Mouse (Mus musculus): ENCODE data around the gene Plekhh3.

Plekhh3 gene

GRCm38 (mm10) chr11:101186526-101187247, 15.5 kb upstream of the Plekhh3 start:
- no peak for DNase-seq (ENCODE audit: low spot score)

DNA sequence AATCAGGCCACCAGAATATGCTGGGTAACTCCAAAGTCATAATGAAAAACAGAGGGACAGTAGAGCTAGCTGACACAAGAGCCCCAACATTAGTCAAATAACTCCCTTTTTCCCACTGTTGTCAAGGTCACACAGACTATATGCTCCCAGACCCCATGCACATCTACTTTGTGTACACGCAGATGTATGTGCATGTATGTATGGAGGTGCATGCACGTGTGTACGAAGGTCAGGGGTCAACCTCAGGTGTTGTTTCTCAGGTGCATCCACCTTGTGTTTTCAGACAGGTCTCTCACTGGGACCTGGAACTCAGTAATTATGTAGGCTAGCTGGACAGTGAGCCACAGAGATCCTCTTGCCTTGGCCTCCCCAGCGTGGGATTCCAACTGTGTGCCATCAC, 14.3 kb upstream of the Plekhh3 start:
- no peak for DNase-seq (ENCODE audit: low spot score)

DNA sequence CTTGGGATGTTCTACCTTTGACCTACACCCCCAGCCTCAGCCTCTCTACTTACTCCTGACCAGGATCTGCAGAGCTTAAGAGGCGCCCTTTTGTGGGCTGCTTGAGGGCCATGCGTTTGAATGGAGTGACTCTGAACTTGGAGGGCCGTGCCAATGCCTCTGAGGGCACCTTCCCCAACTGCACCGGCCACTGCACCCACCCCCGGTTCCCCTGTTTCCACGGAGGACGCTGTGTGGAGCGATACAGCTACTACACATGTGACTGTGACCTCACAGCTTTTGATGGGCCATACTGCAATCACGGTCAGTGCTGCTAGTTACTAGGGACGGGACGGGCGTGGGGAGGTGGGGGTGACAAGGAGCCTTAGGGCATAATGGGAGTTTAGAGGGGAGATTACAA, 13.8 kb upstream of the Plekhh3 start:
- DNase-seq (ENCODE audit: low spot score): no peak

- no peak for DNase-seq (ENCODE audit: low spot score)
Observed at GRCm38 (mm10) chr11:101182771-101183517, 11.8 kb upstream of the Plekhh3 start.

- DNase-seq (ENCODE audit: low spot score): no peak
Observed at GRCm38 (mm10) chr11:101181961-101182360, 10.8 kb upstream of the Plekhh3 start.

- DNase-seq (ENCODE audit: low spot score): peak; percentile 79
Observed at GRCm38 (mm10) chr11:101180846-101181740, 9.9 kb upstream of the Plekhh3 start.

GRCm38 (mm10) chr11:101180261-101180660, 9.1 kb upstream of the Plekhh3 start:
- DNase-seq (ENCODE audit: low spot score): no peak

GRCm38 (mm10) chr11:101179306-101179705, 8.2 kb upstream of the Plekhh3 start:
- no peak for DNase-seq (ENCODE audit: low spot score)

DNA sequence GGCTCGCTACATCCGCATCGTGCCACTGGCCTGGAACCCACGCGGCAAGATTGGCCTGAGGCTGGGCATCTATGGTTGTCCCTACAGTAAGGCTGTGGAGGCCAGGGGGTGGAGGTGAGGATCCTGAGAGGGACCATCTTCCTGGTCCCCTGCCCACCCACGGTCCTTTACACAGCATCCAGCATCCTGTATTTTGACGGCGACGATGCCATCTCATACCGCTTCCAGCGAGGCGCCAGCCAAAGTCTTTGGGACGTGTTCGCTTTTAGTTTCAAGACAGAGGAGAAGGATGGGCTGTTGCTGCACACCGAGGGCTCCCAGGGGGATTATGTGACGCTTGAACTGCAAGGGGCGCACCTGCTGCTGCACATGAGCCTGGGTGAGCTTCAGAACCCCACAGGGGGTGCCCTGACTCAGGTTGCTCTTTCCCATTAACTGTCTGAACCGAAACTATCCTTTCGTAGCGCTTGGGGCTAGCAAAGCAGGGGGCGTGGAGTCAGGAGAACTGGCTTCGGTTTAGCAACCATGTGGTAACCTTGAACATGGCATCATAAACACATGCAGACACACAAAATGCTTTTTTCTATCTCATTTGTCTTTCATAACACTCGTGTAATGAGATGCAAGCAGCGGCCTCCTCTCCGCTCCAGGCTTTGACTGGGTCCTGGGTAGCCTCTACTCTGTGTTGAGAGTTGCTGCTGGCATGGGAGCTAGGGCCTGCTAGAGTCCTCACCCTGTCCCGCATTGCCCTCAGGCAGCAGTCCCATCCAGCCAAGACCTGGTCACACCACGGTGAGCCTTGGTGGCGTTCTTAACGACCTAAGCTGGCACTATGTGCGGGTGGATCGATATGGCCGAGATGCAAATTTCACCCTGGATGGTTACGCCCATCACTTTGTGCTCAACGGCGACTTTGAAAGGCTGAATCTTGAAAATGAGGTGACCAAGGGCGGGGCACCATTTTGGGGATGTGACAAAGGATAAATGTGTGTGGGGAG, 7.2 kb upstream of the Plekhh3 start:
- DNase-seq (ENCODE audit: low spot score): no peak

DNA sequence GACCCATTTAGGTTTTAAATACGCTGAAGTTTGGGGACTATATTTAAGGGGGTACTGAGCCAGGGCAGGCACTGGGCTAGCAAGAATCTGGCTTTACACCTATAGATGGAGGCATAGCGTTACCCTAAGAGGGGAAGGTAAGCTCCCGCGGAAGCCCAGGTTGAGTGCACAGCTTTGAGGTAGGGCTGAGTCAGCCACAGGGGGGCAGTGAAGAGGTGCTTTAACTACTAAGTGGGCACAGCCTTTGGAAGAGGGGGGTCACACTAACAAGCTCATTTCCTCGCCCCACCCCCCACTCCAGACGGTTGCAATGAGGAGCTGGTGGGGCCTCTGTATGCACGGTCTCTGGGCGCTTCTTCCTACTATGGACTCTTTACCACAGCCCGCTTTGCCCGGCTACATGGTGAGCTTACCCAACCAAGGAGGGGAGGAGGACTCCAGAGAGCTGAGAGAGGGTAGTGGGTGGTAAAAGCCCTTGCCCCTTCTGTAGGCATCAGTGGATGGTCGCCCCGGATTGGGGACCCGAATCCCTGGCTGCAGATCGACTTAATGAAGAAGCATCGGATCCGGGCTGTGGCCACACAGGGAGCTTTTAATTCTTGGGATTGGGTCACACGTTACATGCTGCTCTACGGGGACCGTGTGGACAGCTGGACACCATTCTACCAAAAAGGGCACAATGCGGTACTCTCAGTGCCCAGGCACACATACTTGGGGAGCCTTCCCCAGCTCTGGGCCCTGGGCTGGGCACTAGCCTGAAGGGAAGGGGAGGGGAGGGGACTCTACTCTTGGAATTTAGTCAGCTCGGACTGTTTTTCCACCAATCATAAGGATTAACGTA, 6.0 kb upstream of the Plekhh3 start:
- peak; percentile 60 for DNase-seq (ENCODE audit: low spot score)

DNA sequence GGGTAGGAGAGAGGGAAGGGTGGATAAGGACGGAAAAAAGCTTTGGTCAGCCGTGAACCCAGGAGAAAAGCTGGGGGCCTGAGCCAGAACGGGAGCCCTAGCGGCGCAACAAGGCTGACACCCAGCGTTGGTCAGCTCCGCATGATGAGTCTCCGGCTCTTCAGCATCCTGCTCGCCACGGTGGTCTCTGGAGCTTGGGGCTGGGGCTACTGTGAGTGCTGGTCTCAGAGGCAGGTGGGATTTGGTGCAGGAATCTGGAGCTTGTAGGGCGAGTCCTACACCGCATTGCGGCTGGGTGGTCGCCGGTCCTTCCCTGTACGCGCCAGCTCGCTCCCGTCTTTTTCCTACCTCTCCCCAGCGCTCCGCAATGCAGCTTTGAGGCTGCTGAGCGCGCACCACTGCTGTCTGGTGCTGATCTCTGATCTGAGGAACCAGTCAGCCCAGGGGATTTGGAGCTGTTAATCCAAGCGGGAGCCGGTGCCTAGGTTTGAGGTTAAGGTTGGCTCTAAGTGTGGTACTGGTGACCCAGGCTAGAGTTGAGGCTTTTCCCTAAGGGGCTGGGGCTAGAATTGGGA, 5.1 kb upstream of the Plekhh3 start:
- DNase-seq (ENCODE audit: low spot score): peak; percentile 76

DNA sequence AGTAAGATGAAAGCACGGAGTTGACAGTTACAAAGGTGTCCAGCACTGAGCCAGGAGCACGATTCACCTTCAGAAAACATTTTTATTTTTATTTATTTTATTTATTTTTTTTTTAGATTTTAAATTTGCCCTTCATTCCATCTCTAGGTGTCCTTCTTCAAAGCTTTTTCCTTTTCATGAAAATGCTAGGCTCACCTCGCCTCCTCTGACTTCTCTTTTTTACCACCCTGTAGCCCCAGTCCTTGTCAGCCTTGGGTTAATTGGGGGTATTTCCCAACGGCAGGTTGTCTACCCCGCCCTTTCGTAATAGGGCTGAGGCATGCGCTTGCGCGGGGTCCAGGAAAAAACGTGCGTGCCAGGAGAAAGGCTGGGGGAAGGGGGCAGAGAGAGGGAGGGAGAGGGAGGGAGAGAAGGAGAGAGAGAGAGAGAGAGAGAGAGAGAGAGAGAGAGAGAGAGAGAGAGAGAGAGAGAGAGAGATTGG, 4.5 kb upstream of the Plekhh3 start:
- no peak for DNase-seq (ENCODE audit: low spot score)

GRCm38 (mm10) chr11:101174851-101175628, 3.9 kb upstream of the Plekhh3 start, which contains the start of gene Ccr10:
Ccr10 (minus strand) TSS chr11:101175443.
- DNase-seq (ENCODE audit: low spot score): peak; percentile 43

GRCm38 (mm10) chr11:101174389-101174745, 3.2 kb upstream of the Plekhh3 start:
- no peak for DNase-seq (ENCODE audit: low spot score)

DNA sequence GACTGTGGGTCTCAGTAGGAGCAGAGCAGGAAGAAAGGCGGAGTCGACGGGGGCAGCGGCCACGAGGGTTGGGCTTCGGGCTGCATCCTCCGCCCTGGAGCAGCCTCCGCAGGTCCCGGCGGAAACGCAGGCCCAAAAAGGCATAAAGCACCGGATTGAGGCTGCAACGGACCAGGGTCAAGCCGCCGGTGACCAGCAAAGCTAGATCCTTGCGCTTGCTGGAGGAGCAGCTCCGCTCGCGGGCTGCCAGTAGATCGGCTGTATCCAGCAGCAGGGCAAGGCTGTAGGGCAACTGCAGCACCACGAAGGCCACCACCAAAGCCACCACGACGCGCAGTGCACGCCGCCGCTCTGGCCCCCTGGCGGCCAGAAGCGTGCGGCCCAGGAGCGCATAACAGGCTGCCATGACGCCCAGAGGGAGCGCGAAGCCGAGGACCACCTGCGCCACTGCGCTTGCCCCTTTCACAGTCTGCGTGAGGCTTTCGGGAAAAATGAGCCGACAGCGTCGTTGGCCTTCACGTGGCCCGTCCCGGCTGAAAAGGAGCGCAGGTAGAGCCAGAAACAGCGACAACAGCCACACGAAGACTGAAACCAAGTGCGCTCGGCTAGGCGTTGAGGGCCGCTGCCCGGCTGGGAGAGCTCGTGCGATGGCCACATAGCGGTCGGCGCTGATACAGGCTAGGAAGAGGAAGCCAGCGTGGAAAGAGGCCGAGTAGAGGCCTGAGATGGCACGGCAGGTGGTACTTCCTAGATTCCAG, 2.7 kb upstream of the Plekhh3 start:
- DNase-seq (ENCODE audit: low spot score): peak; percentile 86

DNA sequence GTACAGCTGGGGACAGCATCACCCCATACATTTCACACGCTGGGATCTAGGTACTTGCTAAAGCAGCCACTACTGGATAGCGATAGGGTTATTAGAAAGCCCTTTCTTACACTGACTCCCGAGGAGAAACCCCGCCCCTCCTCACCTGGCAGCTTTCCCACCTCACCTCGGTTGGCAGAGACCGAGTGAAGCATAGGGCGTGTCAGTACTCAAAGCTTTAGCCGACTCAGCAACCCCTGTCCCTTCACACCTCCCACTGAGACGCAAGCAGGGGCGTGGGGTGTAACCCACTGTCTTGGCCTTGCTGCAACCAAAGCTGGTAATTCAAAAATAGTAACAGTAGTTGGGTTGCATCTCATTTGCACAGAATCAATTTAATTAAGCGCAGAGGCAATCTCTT, 2.0 kb upstream of the Plekhh3 start:
- DNase-seq (ENCODE audit: low spot score): no peak

DNA sequence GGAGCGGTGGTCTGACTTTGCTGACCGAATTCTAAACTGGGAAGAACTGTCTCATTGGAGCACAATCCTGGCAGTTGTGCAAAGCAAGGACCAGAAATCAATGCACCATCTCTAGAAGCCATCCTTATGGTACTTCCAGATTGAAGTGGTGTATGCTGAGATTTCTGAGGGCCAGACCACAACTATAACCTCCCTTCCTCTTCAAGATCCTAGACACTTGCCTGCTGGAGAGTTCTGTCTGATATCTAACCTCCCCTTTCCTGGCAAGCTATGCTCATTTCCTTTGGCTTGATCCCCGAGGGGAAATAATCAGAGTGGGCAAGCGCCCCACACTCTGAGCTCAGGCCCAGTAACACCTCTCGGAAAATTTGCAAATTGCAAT, 1.3 kb upstream of the Plekhh3 start:
- no peak for DNase-seq (ENCODE audit: low spot score)

GRCm38 (mm10) chr11:101171721-101172433, 726 bp upstream of the Plekhh3 start:
- peak; percentile 90 for DNase-seq (ENCODE audit: low spot score)
